Mouse (Mus musculus): Measurements from ENCODE around the gene Npcd. TPM values are rescaled to one million over a fixed set of nuclear protein-coding genes. Genes with fewer than 3 reads are reported as not detected.

Npcd gene
- polyA plus RNA-seq, 1 experiment from 2014 or later, result not detected

DNA sequence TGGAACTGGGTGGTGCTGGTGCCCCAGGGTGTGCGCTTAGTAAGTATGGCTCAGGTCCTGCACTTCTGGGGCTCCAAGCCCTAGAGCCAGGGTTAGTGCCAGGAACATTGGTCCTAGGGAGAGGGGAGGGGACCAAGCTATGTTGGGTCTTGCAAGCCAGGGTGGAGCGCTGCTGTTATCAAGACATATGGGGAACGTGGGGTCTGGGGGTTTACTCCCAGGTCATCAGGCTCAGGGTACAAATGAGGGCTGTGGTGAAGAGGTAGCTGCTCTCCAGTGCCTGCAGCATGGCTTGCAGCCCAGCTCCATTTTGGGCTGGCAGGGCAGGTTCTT lies 80.7 kb downstream of the Npcd start:
- 89% methylated on average over 3 of the region's 3 CpGs for WGBS
- Histone ChIP-seq H3K27ac (replicated peaks) (no peak overlapping the region), H3K4me3 (no peak overlapping the region), H3K4me1 (peaks cover 21% of the 10 kb centered on the region), H3K27me3 (ENCODE audit: low read depth, poor library complexity, severe bottlenecking) (no peaks in the 10 kb centered on the region), H3K36me3 (no peaks in the 10 kb centered on the region), H3K9me3 (replicated peaks) (no peaks in the 10 kb centered on the region)
- DNase-seq (ENCODE audit: low spot score), result no peak

DNA sequence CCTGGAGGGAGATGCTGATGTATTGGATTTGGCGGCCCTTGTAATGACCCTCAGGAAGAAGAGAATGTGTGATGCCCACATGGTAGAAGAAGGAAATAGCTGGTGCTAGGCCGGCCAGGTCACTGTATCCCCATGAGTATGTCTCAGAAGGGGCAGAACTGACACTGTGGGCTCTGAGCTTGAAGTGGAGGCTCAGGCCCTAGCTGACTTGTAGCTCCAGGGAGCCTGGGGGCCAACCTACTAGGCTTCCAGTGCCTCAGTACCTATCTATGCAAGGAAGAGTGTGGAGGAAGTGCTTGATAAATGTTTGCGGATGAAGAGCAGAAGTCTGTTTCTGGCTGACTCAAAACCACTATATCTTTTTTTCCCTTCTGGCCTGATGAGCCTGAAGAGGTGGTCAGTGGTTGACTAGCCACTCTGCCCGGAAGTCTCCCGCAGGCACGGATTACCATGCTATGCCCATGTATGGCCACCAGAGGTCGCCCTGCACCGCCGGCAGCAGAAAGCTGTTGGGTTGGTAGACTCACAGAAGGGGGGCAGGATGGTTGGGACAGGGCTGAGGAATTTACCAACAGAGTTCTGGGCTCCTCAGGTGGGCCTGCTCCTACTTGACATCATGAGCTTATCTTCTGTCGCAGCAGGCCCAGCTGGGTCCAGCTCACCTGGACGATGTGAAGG lies 81.2 kb downstream of the Npcd start:
- 24% methylated on average over 11 of the region's 11 CpGs for WGBS
- no peak overlapping the region for H3K4me3 ChIP-seq

DNA sequence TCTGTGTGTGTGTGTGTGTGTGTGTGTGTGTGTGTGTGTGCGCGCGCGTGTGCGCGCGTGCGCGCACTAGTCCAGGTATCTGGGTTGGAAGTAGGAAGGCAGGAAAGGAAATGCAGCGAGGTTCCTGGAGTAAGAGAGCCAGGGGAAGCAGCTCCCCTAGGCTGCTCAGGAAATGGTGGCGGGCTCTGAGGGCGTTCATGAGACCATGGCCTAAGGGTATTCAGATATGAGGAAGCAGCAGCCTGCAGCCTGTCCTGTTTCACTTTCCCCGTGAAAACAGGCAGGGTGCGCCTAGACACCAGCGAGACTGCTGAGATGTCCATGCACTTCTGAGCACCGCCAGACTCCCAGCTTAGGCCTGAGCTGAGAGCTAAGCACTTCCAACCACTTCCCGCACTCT lies 82.3 kb downstream of the Npcd start:
- Histone ChIP-seq H3K36me3 (no peaks in the 10 kb centered on the region), H3K27me3 (ENCODE audit: low read depth, poor library complexity, severe bottlenecking) (no peaks in the 10 kb centered on the region), H3K4me1 (peaks cover 15% of the 10 kb centered on the region), H3K9me3 (replicated peaks) (no peaks in the 10 kb centered on the region), H3K27ac (replicated peaks) (no peak overlapping the region), H3K4me3 (no peak overlapping the region)
- no peak for DNase-seq (ENCODE audit: low spot score)
- 84% methylated on average over 17 of the region's 17 CpGs for WGBS

More for the DNA sequence above, 81.2 kb downstream of the Npcd start:
- peak; percentile 79 for DNase-seq (ENCODE audit: low spot score)
- H3K27ac ChIP-seq (replicated peaks), result no peak overlapping the region
- no peaks in the 10 kb centered on the region for H3K36me3 ChIP-seq
- H3K27me3 ChIP-seq (ENCODE audit: low read depth, poor library complexity, severe bottlenecking), result no peaks in the 10 kb centered on the region
- peaks cover 21% of the 10 kb centered on the region for H3K4me1 ChIP-seq
- no peaks in the 10 kb centered on the region for H3K9me3 ChIP-seq (replicated peaks)

DNA sequence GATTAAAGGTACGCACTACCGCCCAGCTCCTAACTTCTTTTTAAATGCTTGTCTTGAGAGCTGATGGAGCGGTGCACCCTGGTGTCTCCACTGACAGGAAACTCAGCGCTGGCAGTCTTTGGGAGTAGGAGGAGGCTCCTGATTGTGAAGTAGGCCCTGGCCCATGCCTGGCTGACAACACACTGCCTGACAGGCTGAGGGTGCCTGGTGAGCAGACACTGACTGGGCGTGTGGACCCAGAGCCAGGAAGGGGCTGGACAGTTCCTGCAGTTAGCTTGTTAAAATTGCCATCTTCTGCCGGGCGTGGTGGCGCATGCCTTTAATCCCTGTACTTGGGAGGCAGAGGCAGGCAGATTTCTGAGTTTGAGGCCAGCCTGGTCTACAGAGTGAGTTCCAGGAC lies 83.8 kb downstream of the Npcd start:
- Histone ChIP-seq H3K4me3 (no peak overlapping the region), H3K27me3 (ENCODE audit: low read depth, poor library complexity, severe bottlenecking) (no peaks in the 10 kb centered on the region), H3K9me3 (replicated peaks) (no peaks in the 10 kb centered on the region), H3K27ac (replicated peaks) (no peak overlapping the region), H3K4me1 (peaks cover 4% of the 10 kb centered on the region), H3K36me3 (no peaks in the 10 kb centered on the region)
- DNase-seq (ENCODE audit: low spot score), result no peak
- WGBS, result 91% methylated on average over 8 of the region's 8 CpGs

DNA sequence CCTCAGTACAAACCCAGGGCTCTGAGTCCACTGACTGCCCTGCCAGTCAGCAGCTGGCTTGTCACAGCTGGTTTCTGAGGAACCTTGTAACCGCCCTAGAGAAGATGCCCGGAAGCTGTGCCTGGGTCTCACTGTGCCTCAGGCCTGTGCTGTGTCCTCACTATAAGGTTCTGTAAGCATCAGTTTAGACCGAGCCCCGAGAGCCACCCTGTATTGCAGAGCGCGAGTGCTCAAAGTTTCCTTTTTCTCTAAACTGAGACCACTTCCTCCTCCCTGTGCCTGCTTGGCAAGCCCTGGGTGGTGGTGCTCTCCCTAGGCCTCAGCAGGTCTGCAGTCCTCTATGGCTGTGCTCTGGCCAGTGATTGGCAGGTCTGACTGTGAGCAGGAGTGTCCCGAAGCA lies 84.9 kb downstream of the Npcd start:
- Histone ChIP-seq H3K27ac (replicated peaks) (no peak overlapping the region), H3K27me3 (ENCODE audit: low read depth, poor library complexity, severe bottlenecking) (no peaks in the 10 kb centered on the region), H3K4me1 (peaks cover 4% of the 10 kb centered on the region), H3K9me3 (replicated peaks) (no peaks in the 10 kb centered on the region), H3K4me3 (no peak overlapping the region), H3K36me3 (no peaks in the 10 kb centered on the region; the same call in 1 of the 2 replicates)
- 92% methylated on average over 7 of the region's 7 CpGs for WGBS
- no peak for DNase-seq (ENCODE audit: low spot score)

DNA sequence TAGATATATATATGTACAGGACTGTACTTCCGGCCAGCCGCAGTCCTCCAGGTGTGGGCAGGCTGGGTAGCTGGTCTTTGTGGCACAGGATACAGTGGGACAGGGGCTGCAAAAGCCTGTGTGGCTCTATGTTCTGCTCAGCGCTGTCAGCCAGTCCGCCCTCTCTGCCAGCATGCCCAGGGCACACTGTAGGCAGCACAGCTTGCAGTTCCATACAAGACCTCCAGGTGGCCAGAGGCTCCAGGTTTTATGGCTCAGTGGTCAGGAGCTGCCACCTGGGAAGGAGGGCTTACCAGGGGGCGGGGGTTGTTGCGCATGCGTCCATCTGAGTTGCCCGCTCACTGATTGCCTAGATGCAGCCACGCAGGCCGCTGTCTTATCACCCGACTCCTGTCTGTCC lies 86.0 kb downstream of the Npcd start:
- Histone ChIP-seq H3K4me1 (peaks cover 3% of the 10 kb centered on the region), H3K36me3 (no peaks in the 10 kb centered on the region; the same call in 1 of the 2 replicates), H3K27ac (replicated peaks) (no peak overlapping the region), H3K27me3 (ENCODE audit: low read depth, poor library complexity, severe bottlenecking) (no peaks in the 10 kb centered on the region), H3K4me3 (no peak overlapping the region), H3K9me3 (replicated peaks) (no peaks in the 10 kb centered on the region)
- peak; percentile 38 for DNase-seq (ENCODE audit: low spot score)
- 43% methylated on average over 11 of the region's 11 CpGs for WGBS

DNA sequence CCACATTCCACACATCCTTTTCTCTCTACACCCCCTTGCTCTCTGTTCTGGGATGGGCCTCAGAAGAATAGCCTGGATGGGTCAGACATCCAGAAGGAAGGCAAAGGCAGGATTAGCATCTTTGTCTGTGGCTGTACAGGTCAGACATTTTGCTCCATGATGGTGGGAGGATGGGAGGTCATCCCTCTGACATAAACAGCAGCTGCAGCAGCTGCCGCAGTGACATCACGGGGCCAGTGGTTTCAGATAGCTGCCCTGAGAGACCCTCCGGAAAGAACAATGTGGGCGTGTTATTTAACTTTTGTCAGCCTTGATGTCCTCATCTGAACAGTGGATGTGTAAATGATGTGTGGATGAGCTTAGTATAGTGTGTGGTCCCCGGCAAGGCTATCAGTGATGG lies 88.2 kb downstream of the Npcd start:
- WGBS, result 86% methylated on average over 5 of the region's 5 CpGs
- Histone ChIP-seq H3K4me1 (peaks cover 20% of the 10 kb centered on the region), H3K27ac (replicated peaks) (no peak overlapping the region), H3K4me3 (no peak overlapping the region), H3K9me3 (replicated peaks) (no peaks in the 10 kb centered on the region), H3K27me3 (ENCODE audit: low read depth, poor library complexity, severe bottlenecking) (no peaks in the 10 kb centered on the region), H3K36me3 (no peaks in the 10 kb centered on the region; the same call in 1 of the 2 replicates)
- DNase-seq (ENCODE audit: low spot score), result no peak

DNA sequence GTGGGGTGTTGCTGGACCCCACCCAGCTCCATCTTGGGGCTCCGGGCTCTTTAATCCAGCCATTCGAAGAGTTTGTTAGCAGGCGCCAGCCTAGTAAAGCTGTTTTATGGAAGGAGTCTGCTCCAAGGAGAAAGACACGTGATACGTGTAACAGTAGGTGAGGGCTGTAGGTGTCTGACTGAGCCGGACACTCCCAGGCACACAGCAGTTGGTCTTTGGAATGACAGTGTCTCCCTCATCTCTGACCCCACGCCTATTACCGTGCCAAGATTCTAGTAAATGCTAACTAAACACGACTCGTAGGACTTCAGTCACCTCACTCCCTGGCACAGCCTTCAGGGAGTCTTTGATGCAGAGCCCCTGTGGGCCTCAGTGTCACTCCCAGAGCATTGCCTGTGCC lies 88.7 kb downstream of the Npcd start:
- Histone ChIP-seq H3K4me3 (no peak overlapping the region), H3K4me1 (peaks cover 20% of the 10 kb centered on the region), H3K36me3 (no peaks in the 10 kb centered on the region; the same call in 1 of the 2 replicates), H3K27ac (replicated peaks) (no peak overlapping the region), H3K27me3 (ENCODE audit: low read depth, poor library complexity, severe bottlenecking) (no peaks in the 10 kb centered on the region), H3K9me3 (replicated peaks) (no peaks in the 10 kb centered on the region)
- no peak for DNase-seq (ENCODE audit: low spot score)
- WGBS, result 89% methylated on average over 10 of the region's 10 CpGs

DNA sequence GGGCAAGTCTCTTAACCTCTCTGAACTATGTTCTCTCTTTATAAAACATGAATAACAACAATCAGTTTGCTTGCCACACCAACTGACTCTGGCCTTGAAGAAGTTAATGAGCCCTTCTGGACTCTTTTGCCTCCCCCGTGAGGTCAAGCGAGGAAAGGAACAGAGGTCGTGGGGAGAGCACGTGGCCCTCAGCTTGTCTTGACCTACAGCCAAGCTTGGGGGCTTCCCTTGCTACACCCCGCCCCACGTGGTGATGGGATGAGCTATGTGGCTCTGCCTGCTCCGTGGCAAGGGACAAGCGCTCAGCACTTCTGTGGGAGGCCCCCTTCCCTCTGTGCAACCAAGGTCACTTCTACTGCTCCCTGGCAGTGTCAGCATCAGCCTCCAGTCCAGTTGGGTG lies 89.3 kb downstream of the Npcd start:
- peaks cover 21% of the 10 kb centered on the region for H3K4me1 ChIP-seq
- peaks cover under 1% of the 10 kb centered on the region; the same call in 1 of the 2 replicates for H3K36me3 ChIP-seq
- H3K9me3 ChIP-seq (replicated peaks), result no peaks in the 10 kb centered on the region
- no peaks in the 10 kb centered on the region for H3K27me3 ChIP-seq (ENCODE audit: low read depth, poor library complexity, severe bottlenecking)
- no peak for DNase-seq (ENCODE audit: low spot score)
- WGBS, result 76% methylated on average over 8 of the region's 8 CpGs
- H3K27ac ChIP-seq (replicated peaks), result no peak overlapping the region
- H3K4me3 ChIP-seq, result no peak overlapping the region

DNA sequence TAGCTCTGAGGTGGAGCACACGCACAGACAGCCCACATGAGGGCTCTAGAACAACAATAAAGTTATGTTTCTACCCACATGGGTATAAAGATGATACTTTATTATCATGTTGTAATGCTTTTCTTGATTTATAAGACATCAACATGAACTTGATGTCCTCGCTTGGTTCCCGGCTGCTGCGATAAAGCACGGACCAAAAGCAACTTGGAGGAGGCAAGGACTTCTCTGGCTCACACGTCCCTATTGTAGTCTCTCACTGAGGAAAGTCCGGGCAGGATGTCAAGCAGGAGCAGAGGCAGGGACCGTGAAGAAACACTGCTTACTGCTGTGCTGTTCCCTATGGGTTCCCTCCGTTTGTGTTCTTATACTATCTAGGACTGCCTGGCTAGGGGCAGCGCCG lies 90.0 kb downstream of the Npcd start:
- peaks cover 24% of the 10 kb centered on the region for H3K4me1 ChIP-seq
- H3K4me3 ChIP-seq, result no peak overlapping the region
- no peaks in the 10 kb centered on the region for H3K27me3 ChIP-seq (ENCODE audit: low read depth, poor library complexity, severe bottlenecking)
- no peak for DNase-seq (ENCODE audit: low spot score)
- WGBS, result 93% methylated on average over 11 of the region's 11 CpGs
- H3K27ac ChIP-seq (replicated peaks), result no peak overlapping the region
- no peaks in the 10 kb centered on the region for H3K9me3 ChIP-seq (replicated peaks)
- H3K36me3 ChIP-seq, result peaks cover 8% of the 10 kb centered on the region

DNA sequence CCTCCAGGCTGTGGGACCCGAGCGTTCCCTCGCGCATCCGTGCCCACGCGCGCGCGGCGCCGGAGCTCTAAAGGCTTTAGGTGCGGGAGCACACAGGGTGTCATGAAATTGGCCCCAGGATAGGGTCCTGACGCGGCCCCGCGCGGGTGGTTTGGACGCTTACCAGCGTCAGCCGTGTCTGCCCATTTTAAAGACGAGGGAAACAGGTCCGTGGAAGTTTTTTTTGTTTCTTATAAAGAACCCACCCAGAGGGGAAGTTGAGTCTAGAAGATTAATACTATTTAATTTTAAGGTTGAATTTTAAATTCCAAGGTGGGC lies 91.4 kb downstream of the Npcd start:
- Histone ChIP-seq H3K36me3 (peaks cover 21% of the 10 kb centered on the region), H3K27ac (replicated peaks) (peak overlapping the region; percentile 94), H3K4me1 (peaks cover 24% of the 10 kb centered on the region), H3K9me3 (replicated peaks) (no peaks in the 10 kb centered on the region), H3K27me3 (ENCODE audit: low read depth, poor library complexity, severe bottlenecking) (no peaks in the 10 kb centered on the region), H3K4me3 (peak overlapping the region; percentile 95)
- under 1% methylated on average over 23 of the region's 23 CpGs for WGBS
- DNase-seq (ENCODE audit: low spot score), result no peak

DNA sequence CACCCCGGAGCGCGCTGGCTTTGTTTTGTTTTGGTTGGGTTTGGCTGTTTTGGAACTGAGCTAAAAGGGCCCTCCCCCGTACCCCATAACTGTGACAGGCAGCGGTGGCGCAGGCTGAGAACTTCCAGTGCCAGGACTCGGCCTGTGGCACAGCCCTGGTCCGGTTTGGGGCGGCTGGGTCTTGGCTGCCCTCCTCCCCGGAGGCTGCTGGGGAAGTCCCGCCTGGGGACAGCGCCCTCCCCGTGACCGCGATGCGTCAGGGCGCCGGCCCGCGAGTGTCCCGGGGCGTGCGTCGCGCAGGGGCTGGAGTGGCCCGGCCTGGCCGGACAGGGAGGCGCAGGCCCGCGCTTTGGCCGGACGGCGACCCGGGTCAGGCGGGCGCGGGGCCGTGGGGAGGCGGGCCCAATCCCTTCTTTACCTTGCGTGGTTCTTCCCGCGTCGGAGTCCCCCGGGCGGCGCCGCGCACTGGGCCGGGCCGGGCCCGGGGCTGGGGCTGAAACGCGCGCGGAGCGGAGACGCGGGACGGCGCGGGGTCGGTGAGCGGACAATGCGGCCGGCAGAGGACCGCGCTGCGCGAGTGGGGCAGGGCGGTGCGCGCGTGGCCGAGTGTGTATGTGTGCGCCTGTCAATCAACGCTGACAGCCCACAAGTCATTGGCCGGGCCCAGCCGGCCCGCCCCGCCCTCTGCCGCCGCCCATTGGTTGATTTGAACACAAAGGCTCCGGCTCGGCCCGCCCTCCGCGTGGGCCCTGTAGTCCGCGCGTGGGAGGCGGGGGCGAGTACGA lies 91.9 kb downstream of the Npcd start, which contains the start of gene Sun2:
Gene Sun2 (minus strand): TSS at position 616 of the 785 bp plus-strand sequence.
- Histone ChIP-seq H3K27ac (replicated peaks) (peak within 1 kb of the TSS; percentile 94), H3K9me3 (replicated peaks) (no peaks in the 10 kb centered on the region), H3K4me3 (peak within 1 kb of the TSS; percentile 95), H3K27me3 (ENCODE audit: low read depth, poor library complexity, severe bottlenecking) (no peaks in the 10 kb centered on the region), H3K4me1 (peaks cover 24% of the 10 kb centered on the region), H3K36me3 (peaks cover 27% of the 10 kb centered on the region)
- under 1% methylated on average over 85 of the region's 93 CpGs for WGBS
- peak; percentile 90 for DNase-seq (ENCODE audit: low spot score)

DNA sequence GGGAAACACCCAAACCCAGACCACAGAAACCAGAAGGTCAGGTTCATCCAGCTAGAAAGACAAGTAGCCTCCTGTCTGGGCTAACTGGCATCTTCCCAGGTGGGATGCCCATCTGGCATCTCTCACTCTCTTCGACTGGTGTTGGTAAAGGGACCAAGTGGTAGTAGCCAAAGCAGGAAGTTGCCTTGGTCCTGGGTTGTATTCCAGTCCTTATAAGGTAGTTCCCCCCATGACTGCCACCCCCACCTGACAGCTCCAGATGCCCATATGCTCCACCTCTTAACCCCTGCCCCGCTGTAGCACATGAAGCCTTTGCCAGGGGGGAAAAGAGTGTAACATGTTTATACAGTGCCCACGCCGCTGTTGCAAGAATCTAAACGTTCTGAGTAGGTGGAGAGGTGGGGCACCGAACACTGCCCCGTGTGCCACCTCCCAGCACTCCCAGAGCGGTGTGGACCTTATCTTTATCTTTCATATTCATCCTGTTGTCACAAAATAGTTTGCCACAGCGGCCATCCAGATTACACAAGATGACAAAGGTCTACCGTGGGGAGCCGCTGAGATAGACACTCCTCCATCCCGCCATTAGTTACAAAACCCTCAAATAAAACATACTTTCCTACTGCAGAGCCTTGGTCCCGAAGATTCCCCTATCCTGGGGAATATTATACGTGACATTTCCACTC lies 92.7 kb downstream of the Npcd start:
- no peaks in the 10 kb centered on the region for H3K9me3 ChIP-seq (replicated peaks)
- WGBS, result 46% methylated on average over 14 of the region's 14 CpGs
- peaks cover 24% of the 10 kb centered on the region for H3K4me1 ChIP-seq
- H3K36me3 ChIP-seq, result peaks cover 35% of the 10 kb centered on the region
- peak overlapping the region; percentile 95 for H3K4me3 ChIP-seq
- DNase-seq (ENCODE audit: low spot score), result no peak
- no peaks in the 10 kb centered on the region for H3K27me3 ChIP-seq (ENCODE audit: low read depth, poor library complexity, severe bottlenecking)
- peak overlapping the region; percentile 94 for H3K27ac ChIP-seq (replicated peaks)

Measured in midbrain, embryonic 10.5 days (tissue).